Mouse (Mus musculus) MEL (cell line): ENCODE data around the gene D630039A03Rik. TPM values are rescaled to one million over a fixed set of nuclear protein-coding genes. Genes with fewer than 3 reads are reported as not detected.

Experiments
- DNase-seq: peaks from one replicate; pipeline ENCODE4 v3.0.0; 2011; ENCODE audit warnings: low read depth, low spot score
- H3K27ac ChIP-seq: 2 replicates; pipeline ENCODE4 v1.5.1; 2012; ENCODE audit warnings: low read depth, mild to moderate bottlenecking, control low read depth, low read length, moderate library complexity; ENCODE audit not compliant: control insufficient read depth
- H3K27me3 ChIP-seq, 2 experiments: fragments of 150-350 bp in 1 of 2; sonication (generic) in 1 of 2; 2 replicates each; pipeline ENCODE4 v1.6.1; 2012; ENCODE audit warnings: low read length in 2 of 2, mild to moderate bottlenecking in 2 of 2, improper control_type of control experiment in 1 of 2, moderate library complexity in 1 of 2; ENCODE audit not compliant: insufficient read depth in 2 of 2, control insufficient read depth in 1 of 2
- H3K36me3 ChIP-seq, 2 experiments: 2 replicates each; pipeline ENCODE4 v1.6.1; 2012 to 2014; ENCODE audit warnings: low read length in 2 of 2, improper control_type of control experiment in 1 of 2, inconsistent platforms in 1 of 2, mild to moderate bottlenecking in 1 of 2; ENCODE audit not compliant: insufficient read depth in 2 of 2, control insufficient read depth in 1 of 2
- H3K4me1 ChIP-seq, 2 experiments: fragments of 150-350 bp in 1 of 2; sonication (generic) in 1 of 2; 2 replicates each; pipeline ENCODE4 v1.6.1; 2012; ENCODE audit warnings: low read length in 2 of 2, improper control_type of control experiment in 1 of 2, mild to moderate bottlenecking in 1 of 2; ENCODE audit not compliant: insufficient read depth in 2 of 2, control insufficient read depth in 1 of 2
- H3K4me3 ChIP-seq, 2 experiments: fragments of 150-350 bp in 1 of 2; sonication (generic) in 1 of 2; 2 replicates each; pipeline ENCODE4 v1.5.1; 2012; ENCODE audit warnings: low read depth in 2 of 2, low read length in 2 of 2, mild to moderate bottlenecking in 2 of 2, moderate library complexity in 2 of 2, control low read depth in 1 of 2, improper control_type of control experiment in 1 of 2; ENCODE audit not compliant: control insufficient read depth in 1 of 2, insufficient read depth in 1 of 2
- H3K79me2 ChIP-seq: 2 replicates; pipeline ENCODE4 v1.6.1; 2012; ENCODE audit warnings: mild to moderate bottlenecking, low read length, moderate library complexity; ENCODE audit not compliant: control insufficient read depth, poor library complexity, insufficient read depth
- H3K9ac ChIP-seq: 2 replicates; pipeline ENCODE4 v1.6.1; 2012; ENCODE audit warnings: low read depth, mild to moderate bottlenecking, control low read depth, low read length, moderate library complexity; ENCODE audit not compliant: control insufficient read depth, poor library complexity, severe bottlenecking
- H3K9me3 ChIP-seq: fragments of 150-350 bp; sonication (generic); replicated peaks from 2 replicates; pipeline ENCODE4 v1.6.1; 2012; ENCODE audit warnings: mild to moderate bottlenecking, low read length, improper control_type of control experiment, moderate library complexity; ENCODE audit not compliant: insufficient read depth
- BHLHE40 ChIP-seq: IDR thresholded peaks from 2 replicates; pipeline ENCODE4 v1.6.1; 2012; ENCODE audit warnings: low read depth, mild to moderate bottlenecking, inconsistent platforms, low read length, improper control_type of control experiment, borderline replicate concordance
- CHD1 ChIP-seq: IDR thresholded peaks from 2 replicates; pipeline ENCODE4 v1.6.1; 2012; ENCODE audit warnings: low read depth, mild to moderate bottlenecking, inconsistent platforms, low read length, improper control_type of control experiment
- E2F4 ChIP-seq: IDR thresholded peaks from 2 replicates; pipeline ENCODE4 v1.6.1; 2011; ENCODE audit warnings: low read depth, low read length, improper control_type of control experiment, borderline replicate concordance
- ELF1 ChIP-seq: IDR thresholded peaks from 2 replicates; pipeline ENCODE4 v1.6.1; 2014; ENCODE audit warnings: low read depth, mild to moderate bottlenecking, inconsistent platforms, low read length, improper control_type of control experiment, moderate library complexity
- GABPA ChIP-seq: IDR thresholded peaks from 2 replicates; pipeline ENCODE4 v1.6.1; 2012; ENCODE audit warnings: low read depth, mild to moderate bottlenecking, inconsistent platforms, low read length, improper control_type of control experiment, moderate library complexity
- HCFC1 ChIP-seq: IDR thresholded peaks from 2 replicates; pipeline ENCODE4 v1.6.1; 2012; ENCODE audit warnings: low read depth, mild to moderate bottlenecking, inconsistent platforms, low read length, improper control_type of control experiment, moderate library complexity
- MAX ChIP-seq: IDR thresholded peaks from 2 replicates; pipeline ENCODE4 v1.6.1; 2011; ENCODE audit warnings: low read length, improper control_type of control experiment
- MXI1 ChIP-seq: IDR thresholded peaks from 2 replicates; pipeline ENCODE4 v1.6.1; 2011; ENCODE audit warnings: mild to moderate bottlenecking, low read depth, low read length, improper control_type of control experiment
- NELFE ChIP-seq: IDR thresholded peaks from 2 replicates; pipeline ENCODE4 v1.6.1; 2011; ENCODE audit warnings: low read depth, low read length, improper control_type of control experiment
- POLR2A ChIP-seq, 2 experiments: IDR thresholded peaks; 2 replicates each; pipeline ENCODE4 v1.6.1; 2011 to 2012; ENCODE audit warnings: low read length in 2 of 2, mild to moderate bottlenecking in 2 of 2, control low read depth in 1 of 2, improper control_type of control experiment in 1 of 2, low read depth in 1 of 2, moderate library complexity in 1 of 2; ENCODE audit not compliant: control insufficient read depth in 1 of 2, insufficient read depth in 1 of 2, poor library complexity in 1 of 2
- POLR2AphosphoS2 ChIP-seq: IDR thresholded peaks from 2 replicates; pipeline ENCODE4 v1.6.1; 2011; ENCODE audit warnings: low read length, improper control_type of control experiment
- RAD21 ChIP-seq: IDR thresholded peaks from 2 replicates; pipeline ENCODE4 v1.6.1; 2011; ENCODE audit warnings: mild to moderate bottlenecking, low read depth, low read length, improper control_type of control experiment
- SIN3A ChIP-seq: IDR thresholded peaks from 2 replicates; pipeline ENCODE4 v1.6.1; 2012; ENCODE audit warnings: low read length, improper control_type of control experiment, inconsistent platforms
- TAL1 ChIP-seq: IDR thresholded peaks from 2 replicates; pipeline ENCODE4 v1.6.1; 2012; ENCODE audit warnings: mild to moderate bottlenecking, inconsistent platforms, low read length, moderate library complexity, mixed read lengths
- TBP ChIP-seq: IDR thresholded peaks from 2 replicates; pipeline ENCODE4 v1.8.0; 2011; ENCODE audit warnings: low read depth, low read length, improper control_type of control experiment
- USF2 ChIP-seq, 2 experiments: IDR thresholded peaks; 2 replicates each; pipeline ENCODE4 v1.6.1; 2011 to 2012; ENCODE audit warnings: improper control_type of control experiment in 2 of 2, low read length in 2 of 2, borderline replicate concordance in 1 of 2, inconsistent platforms in 1 of 2, low read depth in 1 of 2, mild to moderate bottlenecking in 1 of 2; ENCODE audit not compliant: insufficient read depth in 1 of 2
- ZKSCAN1 ChIP-seq: IDR thresholded peaks from 2 replicates; pipeline ENCODE4 v1.6.1; 2012; ENCODE audit warnings: low read depth, mild to moderate bottlenecking, inconsistent platforms, low read length, improper control_type of control experiment, moderate library complexity
- polyA plus RNA-seq, 2 experiments: library from polyadenylated mRNA; stranded (reverse) in 1 of 2; unstranded in 1 of 2; fragments of >175 nt in 1 of 2; fragments of >200 nt in 1 of 2; gene quantifications; 2 replicates each; pipeline versions ENCODE4 v1.2.1 to v1.2.4; 2012; ENCODE audit warnings: low replicate concordance in 2 of 2, low read depth in 1 of 2; ENCODE audit not compliant: insufficient read length in 2 of 2, insufficient read depth in 1 of 2, missing spikeins in 1 of 2
- total RNA-seq: library from RNA; depleted of rRNA; stranded (reverse); fragments of 300-350 nt; gene quantifications from 2 replicates; pipeline ENCODE4 v1.2.3, GENCODE M21; 2012

Gene D630039A03Rik
- total and polyA plus RNA-seq, 3 experiments: not detected

DNA sequence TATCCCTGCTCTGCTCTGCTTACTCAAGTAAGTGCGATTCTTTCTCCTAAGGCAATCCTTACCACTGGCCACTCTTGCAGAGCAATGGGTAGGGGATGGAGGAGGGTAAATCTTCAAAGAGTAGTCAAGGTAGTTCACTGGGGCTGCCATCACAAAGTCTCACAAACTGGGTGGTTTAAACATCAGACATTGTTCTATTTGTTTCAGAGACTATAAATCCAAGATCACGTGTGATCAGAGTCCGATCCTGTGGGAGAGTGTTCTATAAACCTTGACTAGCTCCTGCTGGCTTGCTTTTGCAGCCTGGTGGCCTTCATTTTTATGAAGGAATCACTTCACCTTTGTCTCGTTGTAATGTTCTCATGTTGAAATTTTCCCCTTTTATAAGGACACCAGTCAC is 614 bp upstream of the D630039A03Rik start:
- Histone ChIP-seq H3K9me3 (no peaks in the 10 kb centered on the region), H3K4me1 (peaks cover 0 to 23% of the 10 kb centered on the region in 2 experiments; a peak in 2 of 4 replicates), H3K79me2 (no peaks in the 10 kb centered on the region), H3K27ac (no peak overlapping the region), H3K36me3 (peaks cover 0 to 16% of the 10 kb centered on the region in 2 experiments; a peak in 2 of 4 replicates), H3K27me3 (peaks cover 0 to 2% of the 10 kb centered on the region in 2 experiments; a peak in 2 of 4 replicates), H3K9ac (no peak overlapping the region), H3K4me3 (no peak overlapping the region)
- no peak for TF ChIP-seq ZKSCAN1
- no peak for TF ChIP-seq CHD1
- TF ChIP-seq MXI1: no peak
- no peak for TF ChIP-seq BHLHE40
- no peak for TF ChIP-seq TAL1
- TF ChIP-seq ELF1: no peak
- no peak for TF ChIP-seq SIN3A
- TF ChIP-seq NELFE: no peak
- TF ChIP-seq USF2 (IDR thresholded peaks at IDR 0.05; ENCODE audit: borderline replicate concordance in 1 of 2, insufficient read depth in 1 of 2, low read depth in 1 of 2, low read length in 2 of 2): no peak
- no peak for TF ChIP-seq E2F4
- no peak for TF ChIP-seq MAX
- TF ChIP-seq POLR2AphosphoS2: no peak
- TF ChIP-seq POLR2A (IDR thresholded peaks at IDR 0.05; ENCODE audit: control insufficient read depth in 1 of 2, insufficient read depth in 1 of 2, low read depth in 1 of 2, low read length in 2 of 2, poor library complexity in 1 of 2): no peak
- DNase-seq: no peak

DNA sequence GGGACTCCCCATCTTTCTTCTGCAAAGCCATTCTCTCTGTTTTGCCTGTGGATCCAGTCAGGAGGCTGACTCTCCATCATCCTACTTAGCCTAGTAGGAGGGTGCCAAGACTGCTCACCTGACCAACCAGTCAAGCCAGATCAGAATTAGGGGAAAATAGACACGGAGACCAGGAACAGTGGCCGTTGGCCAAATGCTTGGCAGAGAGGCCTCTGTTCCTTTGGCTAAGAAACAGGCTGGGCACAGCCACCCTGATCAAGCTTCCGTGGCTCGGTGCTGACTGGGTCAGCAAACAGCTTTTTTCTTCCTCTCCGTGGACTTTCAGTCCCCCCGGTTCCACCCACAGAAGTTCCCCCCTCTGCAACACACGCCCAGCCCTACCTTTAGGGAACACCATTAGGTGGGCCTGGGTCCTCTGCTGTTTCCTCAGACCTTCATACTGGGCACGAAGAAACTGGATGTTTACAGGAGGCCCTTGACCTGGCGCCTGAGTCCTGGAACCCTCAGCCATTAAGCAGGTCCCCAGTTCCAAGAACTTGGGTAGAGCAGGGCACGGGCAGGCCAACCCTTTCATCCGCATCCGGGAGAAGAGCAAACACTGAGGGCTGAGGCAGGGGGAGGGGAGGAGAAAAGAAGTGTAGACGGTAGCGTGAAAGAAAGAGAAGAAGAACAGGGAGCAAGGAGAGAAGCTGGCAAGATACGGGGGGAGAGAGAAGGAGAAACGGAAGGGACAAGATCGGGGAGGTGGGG is 706 bp downstream of the D630039A03Rik start:
- no peak overlapping the region for H3K4me3 ChIP-seq
- H3K27ac ChIP-seq: no peak overlapping the region
- H3K9me3 ChIP-seq: no peaks in the 10 kb centered on the region
- H3K36me3 ChIP-seq: peaks cover 0 to 14% of the 10 kb centered on the region in 2 experiments; a peak in 2 of 4 replicates
- TF ChIP-seq GABPA: no peak
- no peak for TF ChIP-seq TBP
- TF ChIP-seq RAD21: no peak
- no peak for TF ChIP-seq NELFE
- TF ChIP-seq POLR2AphosphoS2: no peak
- no peak for TF ChIP-seq HCFC1
- peaks cover 0 to 5% of the 10 kb centered on the region in 2 experiments; a peak in 3 of 4 replicates for H3K27me3 ChIP-seq
- H3K4me1 ChIP-seq: peaks cover 0 to 18% of the 10 kb centered on the region in 2 experiments; a peak in 2 of 4 replicates
- H3K79me2 ChIP-seq: no peaks in the 10 kb centered on the region
- no peak overlapping the region for H3K9ac ChIP-seq
- DNase-seq: no peak
